Mouse (Mus musculus) layer of hippocampus, adult 2 months (tissue): ENCODE results near the gene Rpl22l1. TPM values are rescaled to one million over a fixed set of nuclear protein-coding genes. Genes with fewer than 3 reads are reported as not detected.
"Not testable (repeated sequence)": the region's sequence is repeated elsewhere in the genome, so short reads cannot be mapped to it uniquely, and the experiment has no call there.

Source experiments
- DNase-seq, 2 experiments: peaks; one replicate each; pipeline ENCODE4 v3.0.0; 2022; ENCODE audit warnings: low spot score in 2 of 2
- H3K27ac ChIP-seq: fragments of 200-600 bp; 2 replicates; pipeline ENCODE4 v1.8.1; 2022
- H3K4me3 ChIP-seq: fragments of 200-600 bp; 2 replicates; pipeline ENCODE4 v1.8.1; 2022; ENCODE audit warnings: mild to moderate bottlenecking
- CTCF ChIP-seq: fragments of 200-600 bp; conservative IDR thresholded peaks from 2 replicates; pipeline ENCODE4 v1.8.1; 2022; ENCODE audit warnings: antibody characterized with exemption, mild to moderate bottlenecking, moderate library complexity
- total RNA-seq, 2 experiments: library from RNA; stranded (reverse); gene quantifications; 2 replicates each; pipeline ENCODE4 v1.2.3; 2021

Rpl22l1 gene
- total RNA-seq, 2 experiments from 2014 or later, result 200 to 208 TPM

DNA sequence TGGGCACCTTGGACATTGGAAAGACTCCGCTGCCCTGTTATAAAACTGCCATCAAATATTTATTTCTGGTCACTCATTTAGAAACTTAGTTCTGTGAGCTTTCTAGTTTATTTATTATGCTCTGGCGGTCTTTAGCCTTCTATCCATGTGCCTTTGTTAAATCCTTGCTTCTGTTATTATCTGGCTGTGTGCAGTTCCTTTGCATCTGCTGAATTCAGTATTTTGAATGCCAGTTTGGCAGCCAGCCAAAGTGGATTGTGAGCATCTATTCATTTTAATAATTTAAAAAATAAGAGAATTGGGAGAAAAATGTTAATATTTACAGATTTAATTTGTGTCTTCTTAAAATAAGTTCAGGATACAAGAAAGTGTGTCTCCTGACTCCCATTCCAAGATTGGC lies 21.1 kb upstream of the Rpl22l1 start:
- no peak overlapping the region for H3K4me3 ChIP-seq
- no peak for TF ChIP-seq CTCF
- no peak overlapping the region for H3K27ac ChIP-seq
- no peak for DNase-seq

DNA sequence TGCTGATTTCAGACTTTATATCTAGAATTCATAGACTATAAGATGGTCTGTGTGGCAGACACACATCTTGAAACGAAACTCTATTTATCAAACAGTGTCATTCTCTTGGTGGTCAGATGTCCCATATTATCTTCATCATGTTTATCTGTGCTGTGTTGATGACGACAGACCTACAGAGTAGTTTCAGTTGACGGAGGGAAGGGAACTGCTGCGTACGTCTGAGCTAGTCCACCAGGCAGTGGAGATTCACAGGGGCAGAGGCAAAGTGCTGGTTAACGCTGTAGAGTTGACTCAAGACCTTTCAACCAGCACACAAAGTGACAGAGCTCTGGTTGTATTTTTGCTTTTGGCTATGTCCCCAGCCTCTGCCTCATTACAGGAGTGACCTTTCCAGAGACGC lies 10.4 kb upstream of the Rpl22l1 start:
- DNase-seq, result no peak
- no peak overlapping the region for H3K4me3 ChIP-seq
- no peak for TF ChIP-seq CTCF
- H3K27ac ChIP-seq, result no peak overlapping the region

DNA sequence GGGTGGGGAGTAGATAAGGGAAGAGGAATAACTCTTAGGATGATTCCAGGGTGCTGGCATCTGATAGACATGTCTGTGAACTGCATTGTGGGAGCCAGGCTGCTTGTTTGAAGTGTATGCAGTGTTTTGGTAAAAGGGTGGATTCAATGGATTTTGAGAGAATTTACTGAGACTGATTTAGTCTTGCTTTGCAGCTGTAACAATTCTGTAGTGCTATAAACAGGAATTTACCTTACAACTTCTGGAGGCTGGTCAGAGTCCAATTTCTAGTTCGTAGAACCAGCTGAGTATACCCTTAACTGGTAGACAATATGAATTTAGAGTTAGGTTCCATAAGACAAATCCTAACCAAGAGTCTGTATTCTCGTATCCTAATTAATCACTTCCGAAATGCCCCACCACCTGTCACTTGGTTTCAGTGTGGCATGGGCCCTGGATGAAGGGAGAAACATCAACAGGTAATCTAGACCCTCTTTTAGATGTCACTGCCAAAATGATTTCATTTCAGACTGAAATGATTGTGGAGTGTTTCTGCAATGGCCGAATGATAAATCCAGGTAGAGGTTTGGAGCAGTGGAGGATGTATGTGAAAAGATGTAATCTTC lies 2.9 kb downstream of the Rpl22l1 start:
- H3K4me3 ChIP-seq, result no peak overlapping the region
- no peak for TF ChIP-seq CTCF
- no peak for DNase-seq
- no peak overlapping the region for H3K27ac ChIP-seq

DNA sequence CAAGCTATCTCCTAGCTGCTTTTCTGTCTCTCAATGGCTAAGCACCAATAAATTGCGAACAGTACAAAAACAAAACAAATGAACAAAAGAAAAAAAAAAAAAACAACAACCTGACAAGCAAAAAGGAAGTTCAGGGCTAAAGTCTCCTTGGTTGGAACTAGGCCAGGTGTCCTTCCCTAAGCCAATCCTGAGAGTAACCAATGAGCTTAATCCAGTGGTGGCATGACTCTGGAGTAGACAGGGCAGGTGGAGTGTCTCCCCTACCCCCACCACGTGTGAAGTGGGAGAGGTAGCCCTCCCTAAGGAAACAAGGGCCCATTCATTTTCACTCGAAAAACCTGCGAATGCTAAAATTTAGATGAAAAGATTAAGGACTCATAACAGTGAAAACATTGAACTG lies 6.2 kb downstream of the Rpl22l1 start:
- Histone ChIP-seq H3K4me3 (no peak overlapping the region), H3K27ac (no peak overlapping the region)
- no peak for TF ChIP-seq CTCF
- no peak for DNase-seq

DNA sequence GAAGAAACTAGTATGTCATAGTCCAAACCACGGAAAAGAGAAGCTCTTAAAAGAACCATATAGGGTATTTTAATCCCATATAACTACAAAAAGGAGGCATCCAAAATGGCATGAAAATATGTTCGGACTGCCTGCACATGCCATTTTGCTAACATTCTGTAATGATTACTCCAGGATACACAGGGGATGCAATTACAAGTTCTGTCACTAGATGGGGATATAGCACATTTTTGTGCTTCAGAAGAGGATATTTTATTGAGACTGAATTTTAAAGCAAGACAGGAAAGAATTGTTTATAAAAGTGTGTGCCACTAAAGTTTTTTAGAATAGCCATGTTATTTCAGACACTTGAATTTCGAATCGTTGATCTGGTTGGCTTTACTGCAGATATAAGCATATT lies 9.1 kb downstream of the Rpl22l1 start:
- peak; percentile 27 to 57 for DNase-seq
- Histone ChIP-seq H3K4me3 (no peak overlapping the region), H3K27ac (no peak overlapping the region)
- TF ChIP-seq CTCF, result peak; percentile 90

DNA sequence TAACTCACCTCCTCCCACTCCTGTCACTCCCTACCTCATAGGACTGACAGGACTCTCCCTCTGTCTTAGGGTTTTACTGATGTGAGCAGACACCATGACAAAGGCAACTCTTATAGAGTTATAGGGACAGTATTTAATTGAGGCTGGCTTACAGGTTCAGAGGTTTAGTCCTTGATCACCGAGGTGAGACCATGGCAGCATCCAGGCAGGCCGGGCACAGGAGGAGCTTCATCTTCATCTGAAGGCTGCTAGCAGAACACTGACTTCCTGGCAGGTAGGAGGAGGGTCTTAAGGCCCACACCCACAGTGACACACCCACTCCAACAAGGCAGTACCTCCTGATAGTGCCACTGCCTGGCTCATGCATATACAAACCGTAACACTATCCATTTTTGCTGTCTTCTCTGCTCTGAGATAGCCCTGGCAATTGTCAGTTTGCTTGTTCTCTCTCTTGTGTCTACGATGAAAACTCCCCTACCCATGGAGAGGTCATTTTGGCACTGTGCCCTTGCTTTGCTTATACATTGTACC lies 10.8 kb downstream of the Rpl22l1 start:
- no peak for TF ChIP-seq CTCF
- DNase-seq, result no peak
- Histone ChIP-seq H3K27ac (no peak overlapping the region), H3K4me3 (no peak overlapping the region)

DNA sequence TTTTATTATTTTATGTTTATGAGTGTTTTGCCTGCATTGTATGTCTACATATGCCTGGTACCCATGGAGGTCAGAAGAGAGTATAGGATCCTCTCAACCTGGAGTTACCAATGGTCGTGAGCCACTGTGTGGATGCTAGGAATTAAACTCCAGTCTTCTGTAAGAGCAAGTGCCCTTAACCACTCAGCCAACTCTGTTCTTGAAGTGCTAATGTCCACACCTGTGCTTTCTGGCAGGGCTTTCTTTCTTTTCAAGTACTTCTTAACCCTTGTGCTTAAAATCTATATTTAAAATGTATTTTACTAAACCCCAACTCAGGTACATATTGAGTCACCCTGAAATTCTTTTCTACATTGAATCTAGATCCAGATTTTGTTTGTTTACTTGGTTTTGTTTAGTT lies 21.0 kb downstream of the Rpl22l1 start:
- H3K4me3 ChIP-seq, result no peak overlapping the region
- DNase-seq, result no peak
- no peak for TF ChIP-seq CTCF
- H3K27ac ChIP-seq, result no peak overlapping the region

DNA sequence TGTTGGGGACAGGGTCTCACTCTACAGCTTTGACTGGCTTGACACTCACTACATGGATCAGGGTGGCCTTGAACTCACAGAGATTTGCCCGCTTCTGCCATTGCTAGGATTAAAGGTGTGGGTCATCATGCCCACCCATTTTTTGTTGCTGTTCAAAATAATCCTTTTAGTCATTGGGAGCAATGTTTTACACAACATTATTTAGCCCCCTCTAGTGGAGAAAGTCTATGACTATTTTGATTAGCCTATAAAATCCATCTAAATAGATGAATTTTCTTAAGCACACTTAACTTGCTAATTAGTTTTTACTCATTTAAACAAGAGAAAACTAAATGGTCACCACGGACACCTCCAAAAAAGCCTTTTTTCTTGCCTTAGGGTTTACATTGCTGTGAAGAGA lies 22.4 kb downstream of the Rpl22l1 start:
- no peak for DNase-seq
- TF ChIP-seq CTCF, result peak; percentile 63
- H3K27ac ChIP-seq, result no peak overlapping the region
- H3K4me3 ChIP-seq, result no peak overlapping the region

DNA sequence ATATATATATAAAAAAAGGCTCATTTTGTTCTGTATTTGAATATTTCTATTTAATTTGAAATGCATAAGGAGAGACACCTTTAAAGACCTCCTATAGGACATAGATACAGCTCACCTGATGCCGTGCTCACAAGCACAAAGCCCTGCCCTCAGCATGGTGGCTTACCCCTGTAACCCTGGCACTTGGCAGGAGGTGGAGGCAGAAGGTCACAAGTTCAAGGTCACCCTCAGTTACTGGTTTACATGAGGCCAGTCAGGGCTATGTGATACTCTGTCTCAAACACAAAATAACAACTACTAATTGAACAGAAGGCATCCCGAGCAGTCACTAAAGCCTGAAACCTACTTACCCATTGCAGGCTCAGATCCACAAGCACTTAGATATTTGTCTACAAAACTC lies 24.2 kb downstream of the Rpl22l1 start:
- no peak overlapping the region for H3K27ac ChIP-seq
- no peak for DNase-seq
- no peak for TF ChIP-seq CTCF
- H3K4me3 ChIP-seq, result no peak overlapping the region

DNA sequence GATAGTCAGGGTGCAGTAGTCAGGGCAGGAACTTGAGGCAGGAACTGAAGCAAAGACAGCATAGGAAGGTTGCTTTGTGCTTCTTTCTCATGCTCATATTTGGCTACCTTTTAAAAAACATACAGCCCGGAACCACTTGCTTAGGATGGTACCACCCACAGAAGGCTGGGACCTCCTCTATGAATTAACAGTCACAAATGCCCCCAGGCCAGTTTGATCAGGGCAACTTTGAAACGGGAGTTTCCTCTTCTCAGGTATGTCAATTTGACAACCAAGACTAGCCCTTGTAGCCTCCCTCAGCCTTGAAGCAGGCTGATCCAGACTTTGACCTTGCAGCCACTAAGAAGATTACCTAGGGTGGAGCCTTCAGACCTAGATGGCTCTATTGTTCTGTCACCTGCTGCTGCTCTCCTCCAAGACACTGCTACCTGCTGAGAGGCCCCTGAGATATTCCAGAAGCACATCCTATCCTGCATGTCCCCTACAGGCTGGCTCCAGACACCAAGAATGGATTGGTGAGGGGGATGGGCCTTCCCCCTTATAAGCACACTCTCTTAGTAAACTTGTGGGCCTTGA lies 31.6 kb downstream of the Rpl22l1 start:
- no peak for DNase-seq
- no peak for TF ChIP-seq CTCF
- no peak overlapping the region for H3K27ac ChIP-seq
- H3K4me3 ChIP-seq, result no peak overlapping the region

DNA sequence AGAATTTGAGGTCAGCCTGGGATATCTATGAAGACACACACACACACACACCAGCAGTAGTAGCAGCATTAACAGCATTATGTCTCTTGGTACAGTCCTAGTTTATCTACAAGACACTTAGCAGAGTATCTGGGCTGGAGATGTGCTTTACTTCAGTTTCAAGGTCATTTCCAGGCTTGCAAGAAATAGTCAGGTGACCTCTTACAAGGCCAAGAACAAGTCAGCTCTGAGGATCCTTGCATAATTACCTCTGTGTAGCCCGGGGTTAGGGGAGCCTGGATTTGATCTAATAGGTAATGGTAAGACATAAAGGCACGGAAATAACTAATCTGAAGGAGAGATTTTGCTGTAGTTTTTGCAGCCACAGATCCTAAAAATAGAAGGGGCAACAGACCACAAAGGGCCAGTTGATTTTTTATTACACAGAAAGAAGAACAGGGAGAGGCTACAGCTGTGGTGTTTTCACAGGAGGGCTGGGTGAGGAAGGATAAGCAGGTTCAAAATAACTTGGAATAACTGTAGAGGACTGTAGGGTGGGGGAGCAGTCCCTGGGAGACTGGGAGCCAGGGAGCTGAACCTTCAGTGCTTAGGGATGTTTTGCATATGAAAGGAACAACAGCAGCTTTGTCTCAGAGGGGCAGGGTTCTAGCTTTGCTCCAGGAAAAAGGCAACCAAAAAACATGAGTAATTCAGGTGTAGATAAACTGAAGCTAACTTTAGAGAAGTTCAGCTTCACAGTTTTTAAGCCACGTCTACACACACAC lies 36.8 kb downstream of the Rpl22l1 start:
- no peak overlapping the region for H3K4me3 ChIP-seq
- no peak for TF ChIP-seq CTCF
- no peak overlapping the region for H3K27ac ChIP-seq
- DNase-seq, result no peak

DNA sequence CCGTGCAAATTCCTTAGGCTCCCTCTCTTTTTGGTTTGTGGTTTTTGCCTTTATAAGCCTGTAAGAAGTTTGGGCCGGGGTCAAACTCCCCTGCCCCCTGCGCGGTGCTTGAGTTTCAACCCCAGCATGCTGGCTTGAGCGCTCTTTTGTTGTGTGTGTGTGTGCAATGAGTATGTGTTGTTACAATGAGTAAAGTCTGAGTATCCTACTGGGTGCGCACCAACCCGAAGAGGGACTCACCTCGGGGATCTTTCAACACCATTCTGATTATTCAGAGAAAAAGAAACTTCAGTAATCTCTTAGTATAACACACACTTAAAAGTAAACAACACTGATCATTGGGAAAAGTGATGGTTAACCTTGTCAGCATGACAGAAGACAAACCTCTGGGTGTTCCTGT lies 38.0 kb downstream of the Rpl22l1 start:
- TF ChIP-seq CTCF, result no peak
- no peak for DNase-seq
- H3K27ac ChIP-seq, result no peak overlapping the region
- no peak overlapping the region for H3K4me3 ChIP-seq

DNA sequence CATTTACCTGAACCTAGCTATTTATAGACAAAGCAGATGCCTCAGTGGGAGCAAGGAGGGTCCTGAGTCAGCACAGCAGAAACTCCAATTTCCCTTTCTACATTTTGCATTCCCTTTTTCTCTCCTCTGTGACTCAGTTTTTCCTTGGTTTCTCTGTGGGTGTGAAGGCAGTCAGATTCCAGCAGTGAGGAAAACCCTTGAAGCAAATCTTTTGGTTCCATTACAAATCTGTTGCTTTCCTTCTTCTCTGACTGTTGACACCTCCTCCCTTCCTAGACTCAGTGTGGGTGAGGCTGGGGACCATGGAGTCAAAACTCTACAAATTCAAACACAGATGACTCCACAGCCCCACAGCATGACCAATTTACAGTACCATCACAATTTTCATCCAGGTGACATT lies 41.9 kb downstream of the Rpl22l1 start:
- no peak for TF ChIP-seq CTCF
- no peak for DNase-seq
- Histone ChIP-seq H3K27ac (no peak overlapping the region), H3K4me3 (no peak overlapping the region)

DNA sequence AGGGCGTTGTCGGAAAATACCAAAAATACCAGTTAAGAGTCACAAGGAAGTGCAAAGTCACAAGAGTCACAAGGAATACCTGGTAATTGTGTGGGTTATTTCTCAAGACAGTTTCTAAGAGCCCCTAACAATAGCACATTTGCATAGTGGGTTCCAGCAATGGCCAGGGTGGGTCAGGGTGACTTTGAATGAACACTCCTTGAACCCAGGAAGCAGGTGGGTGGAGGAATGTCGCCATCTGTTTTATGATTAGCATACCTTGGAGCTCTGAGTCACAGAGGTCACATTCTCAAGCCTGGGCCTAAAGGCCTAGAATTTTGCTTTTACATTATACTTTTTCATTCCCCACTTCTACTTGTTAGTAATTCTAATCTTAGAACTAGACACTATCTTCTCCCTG lies 46.9 kb downstream of the Rpl22l1 start:
- H3K27ac ChIP-seq, H3K4me3 ChIP-seq, DNase-seq: not testable (repeated sequence)

Other genes with a start within 250 kb of the Rpl22l1 start
- gene Slc2a2, start 107.5 kb upstream of the Rpl22l1 start, total RNA-seq, result not detected
- 10 to 100 TPM; 30.5 to 31.8 TPM for gene Eif5a2, start 24.2 kb upstream of the Rpl22l1 start, total RNA-seq
- not detected for gene Gm1527, start 87.2 kb downstream of the Rpl22l1 start, total RNA-seq